Mouse (Mus musculus) right cerebral cortex, postnatal 25 days (tissue): ENCODE results near the gene Elf2.
"Not testable (repeated sequence)": the region's sequence is repeated elsewhere in the genome, so short reads cannot be mapped to it uniquely, and the experiment has no call there.

Experiments
- DNase-seq: peaks from one replicate; pipeline ENCODE4 v3.0.0; 2022

The Elf2 gene

GRCm38 (mm10) chr3:51327429-51327797 is 13.1 kb downstream of the Elf2 start:
- no peak for DNase-seq

GRCm38 (mm10) chr3:51326664-51327428 is 13.6 kb downstream of the Elf2 start:
- peak; percentile 14 for DNase-seq

- no peak for DNase-seq
Measured at GRCm38 (mm10) chr3:51325475-51325874, 15.0 kb downstream of the Elf2 start.

- DNase-seq, result no peak
Measured at GRCm38 (mm10) chr3:51323006-51323405, 17.5 kb downstream of the Elf2 start.

GRCm38 (mm10) chr3:51322326-51322725 is 18.1 kb downstream of the Elf2 start:
- DNase-seq, result no peak

GRCm38 (mm10) chr3:51321141-51321540 is 19.3 kb downstream of the Elf2 start:
- no peak for DNase-seq

- not testable (repeated sequence) for DNase-seq
Measured at GRCm38 (mm10) chr3:51318053-51318452, 22.4 kb downstream of the Elf2 start.

GRCm38 (mm10) chr3:51316876-51317275 is 23.6 kb downstream of the Elf2 start:
- DNase-seq, result no peak

- no peak for DNase-seq
Measured at GRCm38 (mm10) chr3:51311638-51312037, 28.8 kb downstream of the Elf2 start.

GRCm38 (mm10) chr3:51310098-51310497 is 30.4 kb downstream of the Elf2 start:
- DNase-seq, result no peak

- DNase-seq, result no peak
Measured at GRCm38 (mm10) chr3:51306621-51307020, 33.8 kb downstream of the Elf2 start.

- DNase-seq, result no peak
Measured at GRCm38 (mm10) chr3:51305961-51306360, 34.5 kb downstream of the Elf2 start.

- DNase-seq, result no peak
Measured at GRCm38 (mm10) chr3:51302971-51303476, 37.4 kb downstream of the Elf2 start.

GRCm38 (mm10) chr3:51301583-51301982 is 38.9 kb downstream of the Elf2 start:
- DNase-seq, result no peak

GRCm38 (mm10) chr3:51296790-51297189 is 43.7 kb downstream of the Elf2 start:
- DNase-seq, result no peak

GRCm38 (mm10) chr3:51295225-51295624 is 45.2 kb downstream of the Elf2 start:
- DNase-seq, result peak; percentile 19

GRCm38 (mm10) chr3:51294251-51294650 is 46.2 kb downstream of the Elf2 start:
- DNase-seq, result no peak

- peak; percentile 74 for DNase-seq
Measured at GRCm38 (mm10) chr3:51288880-51289821, 51.3 kb downstream of the Elf2 start.

- DNase-seq, result no peak
Measured at GRCm38 (mm10) chr3:51284375-51284774, 56.1 kb downstream of the Elf2 start.

GRCm38 (mm10) chr3:51281727-51282126 is 58.7 kb downstream of the Elf2 start:
- DNase-seq, result no peak

GRCm38 (mm10) chr3:51278433-51278832 is 62.0 kb downstream of the Elf2 start:
- no peak for DNase-seq

GRCm38 (mm10) chr3:51277201-51278150 is 63.0 kb downstream of the Elf2 start:
- peak; percentile 87 for DNase-seq
